Mouse (Mus musculus): ENCODE data around the gene Zc3hav1l.

- TF ChIP-seq CTCF (IDR thresholded peaks at IDR 0.05; ENCODE audit: borderline replicate concordance, insufficient read depth, low read depth, low read length) (no peak), POLR2A (IDR thresholded peaks at IDR 0.05; ENCODE audit: borderline replicate concordance, insufficient read depth, low read length) (no peak)
Measured at GRCm38 (mm10) chr6:38256793-38257192, 42.3 kb downstream of the Zc3hav1l start.
